Mouse (Mus musculus): ENCODE data around the gene Mmp20. TPM values are rescaled to one million over a fixed set of nuclear protein-coding genes. Genes with fewer than 3 reads are reported as not detected.
A peak's percentile ranks its signal among the peaks of the same experiment; 100 is the strongest.

The Mmp20 gene
- total and polyA plus RNA-seq, 3 experiments: not detected

GRCm38 (mm10) chr9:7695646-7696045 is 67.6 kb downstream of the Mmp20 start:
- Histone ChIP-seq H3K36me3 (ENCODE audit: control insufficient read depth, insufficient read depth, low read length) (no peaks in the 10 kb centered on the region), H3K27ac (no peak overlapping the region), H3K4me1 (ENCODE audit: control insufficient read depth, insufficient read depth, low read length) (no peaks in the 10 kb centered on the region), H3K4me3 (no peak overlapping the region), H3K79me2 (replicated peaks; ENCODE audit: control insufficient read depth, insufficient read depth, low read length) (no peaks in the 10 kb centered on the region), H3K27me3 (ENCODE audit: control insufficient read depth, insufficient read depth, low read length) (no peaks in the 10 kb centered on the region), H3K9ac (ENCODE audit: low read depth, low read length) (no peak overlapping the region)
- no peak for DNase-seq
- 79% methylated on average over 3 of the region's 3 CpGs for WGBS
- intact Hi-C loops (cut with DNase I): no loop called here
- TF ChIP-seq POLR2A (IDR thresholded peaks at IDR 0.05; ENCODE audit: insufficient read depth, low read depth, low read length) (no peak), CTCF (IDR thresholded peaks at IDR 0.05) (no peak), EP300 (IDR thresholded peaks at IDR 0.05; ENCODE audit: insufficient read depth, low read depth, low read length) (no peak)

DNA sequence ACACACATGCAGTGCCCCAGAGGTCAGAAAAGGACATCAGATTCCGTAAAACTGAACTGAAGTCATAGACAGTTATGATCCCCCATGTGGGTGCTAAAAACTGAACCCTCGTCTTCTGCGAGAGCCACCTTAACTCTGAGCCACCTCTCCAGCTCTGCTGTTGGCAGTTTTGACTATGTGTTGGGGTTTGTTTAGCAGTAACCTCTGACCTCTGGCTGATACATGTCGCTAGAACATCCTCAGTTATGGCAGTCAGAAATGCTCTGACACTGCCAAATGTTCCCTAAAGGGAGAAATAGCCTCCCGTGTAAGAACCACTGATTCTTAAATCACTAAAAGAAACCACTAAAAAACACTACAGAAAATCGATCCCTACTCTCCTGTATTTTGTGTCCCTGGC is 80.7 kb downstream of the Mmp20 start:
- intact Hi-C loops (cut with DNase I): no loop called here
- H3K27ac ChIP-seq: no peak overlapping the region
- 64% methylated on average over 6 of the region's 6 CpGs for WGBS

GRCm38 (mm10) chr9:7711196-7711595 is 83.2 kb downstream of the Mmp20 start:
- H3K4me3 ChIP-seq: no peak overlapping the region
- WGBS: 71% methylated on average over 4 of the region's 4 CpGs
- no peak overlapping the region for H3K9ac ChIP-seq (ENCODE audit: low read depth, low read length)
- no peak overlapping the region for H3K27ac ChIP-seq
- TF ChIP-seq EP300 (IDR thresholded peaks at IDR 0.05; ENCODE audit: insufficient read depth, low read depth, low read length) (no peak), POLR2A (IDR thresholded peaks at IDR 0.05; ENCODE audit: insufficient read depth, low read depth, low read length) (no peak), CTCF (IDR thresholded peaks at IDR 0.05) (no peak)
- no peaks in the 10 kb centered on the region for H3K4me1 ChIP-seq (ENCODE audit: control insufficient read depth, insufficient read depth, low read length)
- no peaks in the 10 kb centered on the region for H3K79me2 ChIP-seq (replicated peaks; ENCODE audit: control insufficient read depth, insufficient read depth, low read length)
- intact Hi-C loops (cut with DNase I): loop anchor here (5.0 kb wide), 3 partner anchors 111 to 496 kb away; no protein-coding TSS in a partner anchor
- H3K36me3 ChIP-seq (ENCODE audit: control insufficient read depth, insufficient read depth, low read length): no peaks in the 10 kb centered on the region
- no peak for DNase-seq
- H3K27me3 ChIP-seq (ENCODE audit: control insufficient read depth, insufficient read depth, low read length): no peaks in the 10 kb centered on the region

More for the DNA sequence above, 80.7 kb downstream of the Mmp20 start:
- H3K36me3 ChIP-seq (ENCODE audit: control insufficient read depth, insufficient read depth, low read length): no peaks in the 10 kb centered on the region
- no peak overlapping the region for H3K9ac ChIP-seq (ENCODE audit: low read depth, low read length)
- no peaks in the 10 kb centered on the region for H3K4me1 ChIP-seq (ENCODE audit: control insufficient read depth, insufficient read depth, low read length)
- H3K27me3 ChIP-seq (ENCODE audit: control insufficient read depth, insufficient read depth, low read length): no peaks in the 10 kb centered on the region
- TF ChIP-seq CTCF (IDR thresholded peaks at IDR 0.05) (no peak), EP300 (IDR thresholded peaks at IDR 0.05; ENCODE audit: insufficient read depth, low read depth, low read length) (no peak), POLR2A (IDR thresholded peaks at IDR 0.05; ENCODE audit: insufficient read depth, low read depth, low read length) (no peak)
- no peak overlapping the region for H3K4me3 ChIP-seq
- no peak for DNase-seq
- H3K79me2 ChIP-seq (replicated peaks; ENCODE audit: control insufficient read depth, insufficient read depth, low read length): no peaks in the 10 kb centered on the region

- 26% methylated on average over 4 of the region's 4 CpGs for WGBS
- intact Hi-C loops (cut with DNase I): loop anchor here (1.0 to 5.0 kb wide), 7 partner anchors 49 to 493 kb away; no protein-coding TSS in a partner anchor
- Histone ChIP-seq H3K27ac (no peak overlapping the region), H3K36me3 (ENCODE audit: control insufficient read depth, insufficient read depth, low read length) (no peaks in the 10 kb centered on the region), H3K9ac (ENCODE audit: low read depth, low read length) (no peak overlapping the region), H3K27me3 (ENCODE audit: control insufficient read depth, insufficient read depth, low read length) (no peaks in the 10 kb centered on the region), H3K4me3 (no peak overlapping the region), H3K79me2 (replicated peaks; ENCODE audit: control insufficient read depth, insufficient read depth, low read length) (no peaks in the 10 kb centered on the region), H3K4me1 (ENCODE audit: control insufficient read depth, insufficient read depth, low read length) (no peaks in the 10 kb centered on the region)
- TF ChIP-seq CTCF (IDR thresholded peaks at IDR 0.05) (peak; percentile 87), EP300 (IDR thresholded peaks at IDR 0.05; ENCODE audit: insufficient read depth, low read depth, low read length) (no peak), POLR2A (IDR thresholded peaks at IDR 0.05; ENCODE audit: insufficient read depth, low read depth, low read length) (no peak)
- DNase-seq: peak in 1 of 2 experiments; percentile 21
Observed at GRCm38 (mm10) chr9:7714062-7714907, 86.3 kb downstream of the Mmp20 start.

DNA sequence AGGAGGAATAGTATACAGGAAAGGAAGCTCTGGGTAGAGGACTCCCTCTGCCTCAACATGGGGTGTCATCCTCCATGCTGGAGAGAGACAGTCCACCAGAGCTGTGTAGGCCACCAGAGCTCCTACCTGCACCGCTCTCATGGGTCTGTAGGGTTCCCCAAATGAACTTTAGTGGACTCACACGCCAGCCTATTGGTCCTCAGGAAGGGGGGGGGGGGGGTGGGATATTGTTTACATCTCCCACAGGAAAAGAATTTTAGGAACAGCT is 86.8 kb downstream of the Mmp20 start:
- Histone ChIP-seq H3K27ac (no peak overlapping the region), H3K9ac (ENCODE audit: low read depth, low read length) (no peak overlapping the region), H3K4me3 (no peak overlapping the region), H3K36me3 (ENCODE audit: control insufficient read depth, insufficient read depth, low read length) (no peaks in the 10 kb centered on the region), H3K27me3 (ENCODE audit: control insufficient read depth, insufficient read depth, low read length) (no peaks in the 10 kb centered on the region), H3K79me2 (replicated peaks; ENCODE audit: control insufficient read depth, insufficient read depth, low read length) (no peaks in the 10 kb centered on the region), H3K4me1 (ENCODE audit: control insufficient read depth, insufficient read depth, low read length) (no peaks in the 10 kb centered on the region)
- 59% methylated on average over 2 of the region's 2 CpGs for WGBS
- intact Hi-C loops (cut with DNase I): loop anchor here (1.0 to 5.0 kb wide), 7 partner anchors 48 to 492 kb away; no protein-coding TSS in a partner anchor
- TF ChIP-seq EP300 (IDR thresholded peaks at IDR 0.05; ENCODE audit: insufficient read depth, low read depth, low read length): no peak
- TF ChIP-seq CTCF (IDR thresholded peaks at IDR 0.05): no peak
- no peak for TF ChIP-seq POLR2A (IDR thresholded peaks at IDR 0.05; ENCODE audit: insufficient read depth, low read depth, low read length)
- DNase-seq: no peak

DNA sequence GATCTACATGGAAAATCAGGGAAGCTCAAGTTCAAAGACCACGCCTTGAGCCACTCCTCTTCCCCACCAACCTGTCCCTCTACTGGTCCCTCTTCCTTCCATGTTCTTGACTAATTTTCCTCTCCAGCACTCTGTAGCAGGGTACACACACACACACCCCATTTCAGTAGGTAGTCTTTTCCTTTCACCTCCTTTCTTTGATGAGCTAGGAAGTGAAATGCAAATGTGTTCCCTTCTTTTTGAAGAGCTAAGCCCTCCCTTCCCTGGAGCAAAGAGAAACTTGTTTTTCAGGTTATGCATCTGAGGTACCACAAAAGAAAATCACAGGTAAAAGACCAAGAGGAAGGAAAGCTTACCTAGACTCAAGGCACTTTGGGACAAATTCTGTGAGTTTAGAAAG is 93.5 kb downstream of the Mmp20 start:
- Histone ChIP-seq H3K4me3 (no peak overlapping the region), H3K9ac (ENCODE audit: low read depth, low read length) (no peak overlapping the region), H3K27me3 (ENCODE audit: control insufficient read depth, insufficient read depth, low read length) (no peaks in the 10 kb centered on the region), H3K27ac (no peak overlapping the region), H3K79me2 (replicated peaks; ENCODE audit: control insufficient read depth, insufficient read depth, low read length) (no peaks in the 10 kb centered on the region), H3K4me1 (ENCODE audit: control insufficient read depth, insufficient read depth, low read length) (no peaks in the 10 kb centered on the region), H3K36me3 (ENCODE audit: control insufficient read depth, insufficient read depth, low read length) (no peaks in the 10 kb centered on the region)
- intact Hi-C loops (cut with DNase I): no loop called here
- 93% methylated on average over 1 of the region's 1 CpGs for WGBS
- TF ChIP-seq POLR2A (IDR thresholded peaks at IDR 0.05; ENCODE audit: insufficient read depth, low read depth, low read length): no peak
- no peak for TF ChIP-seq EP300 (IDR thresholded peaks at IDR 0.05; ENCODE audit: insufficient read depth, low read depth, low read length)
- DNase-seq: no peak

Other genes starting within 250 kb of the Mmp20 start
- gene Mmp1b, start 240.2 kb upstream of the Mmp20 start, total RNA-seq (2021): not detected
- not detected in 2 replicates for gene Mmp1b, start 240.2 kb upstream of the Mmp20 start, polyA plus RNA-seq (2012; rRNA removed)
- gene Mmp3, start 182.4 kb upstream of the Mmp20 start, total RNA-seq (2021): under 1 TPM; 0.34 to 0.43 TPM
- 2.4 and 5.8 TPM in 2 replicates for gene Mmp3, start 182.4 kb upstream of the Mmp20 start, polyA plus RNA-seq (2012; rRNA removed)
- gene Mmp10, start 125.9 kb upstream of the Mmp20 start, total RNA-seq (2021): not detected
- not detected in 2 replicates for gene Mmp10, start 125.9 kb upstream of the Mmp20 start, polyA plus RNA-seq (2012; rRNA removed)
- under 1 TPM; 0.09 to 0.23 TPM for gene Mmp8, start 69.8 kb upstream of the Mmp20 start, total RNA-seq (2021)
- gene Mmp8, start 69.8 kb upstream of the Mmp20 start, polyA plus RNA-seq (2012; rRNA removed): 0.12 and 0.16 TPM in 2 replicates
- under 1 TPM; 0.11 to 0.13 TPM for gene Mmp27, start 56.8 kb upstream of the Mmp20 start, total RNA-seq (2021)
- 0.15 and 0.21 TPM in 2 replicates for gene Mmp27, start 56.8 kb upstream of the Mmp20 start, polyA plus RNA-seq (2012; rRNA removed)
- gene Mmp7, start 63.9 kb downstream of the Mmp20 start, total RNA-seq (2021): not detected
- not detected in 2 replicates for gene Mmp7, start 63.9 kb downstream of the Mmp20 start, polyA plus RNA-seq (2012; rRNA removed)
- gene Tmem123, start 135.8 kb downstream of the Mmp20 start, total RNA-seq (2021): 10 to 100 TPM; 38.8 to 44.8 TPM
- 35.6 and 63.3 TPM in 2 replicates for gene Tmem123, start 135.8 kb downstream of the Mmp20 start, polyA plus RNA-seq (2012; rRNA removed)
- 10 to 100 TPM; 22.0 to 28.2 TPM for gene Birc2, start 208.8 kb downstream of the Mmp20 start, total RNA-seq (2021)
- gene Birc2, start 208.8 kb downstream of the Mmp20 start, polyA plus RNA-seq (2012; rRNA removed): 12.9 and 20.7 TPM in 2 replicates
- gene Birc3, start 245.0 kb downstream of the Mmp20 start, total RNA-seq (2021): 1 to 10 TPM; 8.7 to 9.7 TPM
- gene Birc3, start 245.0 kb downstream of the Mmp20 start, polyA plus RNA-seq (2012; rRNA removed): 9.0 and 10.4 TPM in 2 replicates

All from heart, adult 2 months (tissue).